Mouse (Mus musculus): Measurements from ENCODE around the gene Ndufv3.

Gene Ndufv3

DNA sequence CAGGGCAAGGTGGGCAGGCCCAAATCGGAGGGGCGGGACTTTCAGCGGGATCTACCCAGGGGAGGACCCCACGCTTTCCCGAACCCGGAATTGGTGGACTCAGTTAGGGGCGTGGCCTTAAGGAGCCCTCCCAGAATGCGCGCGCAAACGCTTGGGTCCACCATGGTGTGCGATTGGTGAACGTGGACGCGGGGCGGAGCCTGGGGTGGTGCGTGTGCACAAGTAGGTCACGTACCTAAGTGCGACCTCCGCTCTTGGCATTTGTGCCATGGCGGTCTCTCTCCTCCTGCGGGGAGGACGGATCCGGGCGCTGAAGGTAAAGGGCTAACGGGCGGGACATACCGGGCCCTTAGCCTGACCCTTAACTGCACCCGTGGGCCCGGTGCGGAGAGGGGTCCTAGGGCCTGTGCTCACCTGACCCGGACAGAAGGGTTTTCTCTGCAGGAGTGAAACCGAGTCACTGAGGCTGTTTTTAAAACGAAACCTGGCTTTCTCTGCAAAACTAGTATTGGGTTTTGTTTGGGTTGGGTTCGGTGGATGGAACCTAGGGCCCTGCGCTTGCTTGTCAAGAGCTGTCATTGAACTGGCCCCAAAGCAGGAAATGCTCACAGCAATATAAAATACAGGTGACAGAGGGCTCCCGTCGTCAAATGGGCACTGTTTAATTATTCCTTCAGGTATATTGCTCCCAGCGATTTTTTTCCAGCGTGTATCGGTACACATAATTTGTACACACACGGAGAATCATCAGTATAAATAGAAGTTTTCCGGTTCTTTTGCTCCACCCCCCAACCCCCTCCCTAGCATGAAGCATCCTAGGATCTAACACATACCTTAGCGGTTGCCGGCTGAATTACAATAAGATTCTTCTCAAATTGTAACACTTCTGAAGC, at the start of gene Ndufv3, which contains the start of gene Wdr4:
TSS of gene Ndufv3 (plus strand) at position 170 of the 893 bp plus-strand sequence.
TSS of gene Wdr4 (minus strand) at position 35 of the 893 bp plus-strand sequence.
- DNase-seq (ENCODE audit: low spot score): peak; percentile 96

DNA sequence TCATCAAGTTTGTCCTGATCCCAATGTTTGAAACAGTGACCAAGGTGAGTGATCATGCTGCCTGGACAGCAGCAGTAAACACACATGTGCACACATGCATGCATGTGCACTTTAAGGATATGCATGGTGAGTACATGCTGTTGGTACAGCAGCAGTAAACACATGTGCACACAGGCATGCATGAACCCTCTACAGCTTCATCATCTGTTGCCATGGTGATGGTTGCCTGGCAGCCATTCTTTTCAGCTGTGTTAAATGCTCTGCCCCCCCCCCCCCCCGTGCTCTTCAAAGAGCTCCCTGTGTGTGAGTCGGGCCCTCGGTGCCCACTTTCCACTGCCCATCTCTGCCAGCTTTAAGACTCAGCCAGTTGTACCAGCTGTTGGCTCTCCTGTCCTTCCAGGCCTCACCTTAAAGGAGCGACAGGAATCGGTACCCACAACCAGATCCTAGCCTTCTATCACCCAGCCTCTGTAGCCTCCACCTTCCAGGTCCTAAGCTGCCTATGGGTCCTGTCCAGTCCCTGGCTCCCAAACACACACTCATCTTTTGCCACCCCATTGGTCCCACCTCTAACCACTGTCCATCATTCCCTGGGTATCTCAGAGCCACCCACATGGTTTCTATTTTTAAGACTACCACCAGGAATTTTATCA, 49.0 kb upstream of the Ndufv3 start:
- no peak for DNase-seq (ENCODE audit: low spot score)

DNA sequence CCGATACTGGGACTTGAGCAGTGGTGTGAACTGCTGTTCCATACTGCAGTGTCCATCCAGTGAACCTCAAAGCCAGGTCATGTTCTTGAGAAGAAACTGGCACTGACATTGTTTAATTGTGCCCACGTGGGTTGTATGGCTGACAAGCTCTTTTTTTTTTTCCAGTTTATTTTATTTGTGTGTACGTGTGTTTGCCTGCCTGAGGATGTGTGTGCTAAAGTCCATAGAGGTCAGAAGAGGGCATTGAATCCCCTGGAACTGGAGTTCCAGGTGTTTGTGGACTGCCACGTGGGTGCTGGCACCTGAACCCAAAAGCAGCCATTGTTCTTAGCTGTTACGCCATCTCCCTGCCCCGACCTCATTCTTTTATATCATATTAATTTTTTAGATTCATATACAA, 45.5 kb upstream of the Ndufv3 start:
- DNase-seq (ENCODE audit: low spot score): no peak

DNA sequence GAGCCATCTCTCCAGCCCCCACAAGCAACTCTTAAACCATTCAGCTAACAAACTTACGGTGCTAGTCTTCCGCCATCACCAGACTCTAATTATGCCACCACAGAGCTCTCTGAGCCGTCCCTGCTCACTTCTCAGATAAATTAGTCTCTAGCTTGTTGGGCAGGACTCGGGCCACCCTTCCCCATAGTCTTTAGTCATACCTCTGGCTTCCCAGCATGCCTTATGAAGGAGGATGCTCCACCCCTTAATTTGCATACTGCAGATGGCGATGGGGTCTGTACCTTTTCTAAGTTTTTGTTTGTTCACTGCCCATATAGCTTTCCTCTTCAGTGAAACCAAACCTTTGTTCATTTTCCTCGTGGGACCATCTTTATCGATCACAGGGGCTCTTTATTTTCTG, 41.3 kb upstream of the Ndufv3 start:
- no peak for DNase-seq (ENCODE audit: low spot score)

DNA sequence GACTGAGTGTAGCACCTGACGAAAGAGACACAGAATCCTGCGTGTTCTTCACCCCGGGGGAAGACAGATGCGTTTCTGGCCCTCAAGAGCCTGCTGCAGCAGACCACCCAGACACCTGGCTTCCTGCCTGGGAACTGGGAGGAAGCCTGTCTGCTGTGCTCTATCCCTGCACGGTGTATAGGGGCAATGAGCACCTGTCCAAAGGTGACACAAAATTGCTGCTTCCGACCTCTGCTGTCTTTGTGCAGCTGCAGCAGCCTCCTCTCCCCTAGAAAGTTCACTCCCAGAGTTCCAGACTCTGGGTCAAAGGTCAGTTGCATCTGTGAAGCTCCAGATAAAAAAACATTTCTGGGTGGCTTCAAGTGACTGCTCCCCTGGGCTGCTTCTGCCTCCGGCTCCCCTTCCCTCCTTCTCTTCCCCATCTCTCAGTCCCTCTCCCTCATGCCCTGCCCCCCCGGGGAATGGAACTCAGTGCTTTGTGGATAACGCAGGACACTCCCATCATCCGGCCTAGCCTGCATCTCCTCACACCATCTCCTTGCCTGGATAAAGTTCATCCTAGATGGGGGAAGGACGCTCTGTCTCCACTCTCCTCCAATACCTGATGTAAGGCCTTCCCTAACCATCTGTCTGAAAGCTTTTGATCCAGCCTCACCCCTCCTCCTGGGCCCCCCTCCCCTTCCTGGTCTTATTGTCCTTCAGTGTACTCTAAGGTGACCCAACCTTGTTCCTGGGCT, 40.6 kb upstream of the Ndufv3 start:
- DNase-seq (ENCODE audit: low spot score): no peak

DNA sequence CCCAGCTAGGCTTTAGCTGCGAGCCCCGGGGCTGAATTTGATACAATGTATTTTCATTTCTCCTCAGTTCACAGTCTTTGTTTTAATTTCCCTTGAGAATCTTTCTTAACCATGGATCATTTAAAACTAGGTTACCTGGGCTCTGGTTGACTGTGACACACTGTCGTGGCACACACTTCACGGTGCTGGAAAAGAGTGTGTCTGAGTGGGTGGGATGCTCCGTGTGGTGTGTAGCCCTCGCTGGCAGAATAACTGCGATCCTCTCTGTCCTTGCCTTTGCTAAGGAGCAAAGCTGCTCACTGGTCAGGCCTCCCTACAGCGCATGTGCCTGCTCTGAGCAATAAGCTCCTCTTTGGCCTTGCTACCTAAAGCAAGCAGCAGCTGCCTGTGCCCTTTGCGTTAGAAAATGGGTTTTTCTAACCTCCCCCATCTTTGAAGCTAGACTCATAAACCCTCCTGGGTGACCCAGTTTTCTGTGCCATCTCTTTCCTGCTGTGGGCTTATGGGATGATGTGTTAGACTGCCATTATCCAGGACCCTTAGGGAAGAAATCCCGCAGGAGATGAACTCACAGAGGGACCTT, 33.2 kb upstream of the Ndufv3 start:
- DNase-seq (ENCODE audit: low spot score): no peak

DNA sequence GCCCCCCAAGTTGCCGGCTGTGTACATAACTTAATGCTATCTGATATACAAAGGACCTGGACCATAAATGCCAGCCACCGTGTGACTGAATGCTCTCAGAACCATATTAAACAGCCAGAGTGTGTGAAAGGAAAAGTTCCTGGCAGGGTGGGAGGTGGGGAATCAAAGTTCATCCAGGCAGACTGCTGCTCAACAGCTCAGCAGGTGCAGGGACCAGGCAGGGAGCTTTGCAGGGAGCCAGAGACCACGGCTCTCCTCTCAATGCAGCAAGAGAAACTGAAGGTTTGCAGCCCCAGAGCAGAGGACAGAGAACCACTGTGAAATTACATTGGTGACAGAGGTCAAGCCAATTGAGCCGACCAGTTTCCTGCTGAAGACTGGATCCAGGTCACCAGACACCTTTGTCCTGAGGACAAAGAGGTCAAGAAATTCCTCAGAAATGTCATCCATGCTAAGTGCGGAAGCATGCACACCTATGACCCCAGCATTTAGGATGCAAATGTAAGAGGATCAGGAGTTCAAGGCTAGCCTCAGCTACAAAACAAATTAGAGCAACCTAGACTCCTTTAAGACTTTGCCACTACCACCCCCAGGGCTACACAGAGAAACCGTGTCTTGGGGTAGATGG, 32.4 kb upstream of the Ndufv3 start:
- DNase-seq (ENCODE audit: low spot score): no peak

DNA sequence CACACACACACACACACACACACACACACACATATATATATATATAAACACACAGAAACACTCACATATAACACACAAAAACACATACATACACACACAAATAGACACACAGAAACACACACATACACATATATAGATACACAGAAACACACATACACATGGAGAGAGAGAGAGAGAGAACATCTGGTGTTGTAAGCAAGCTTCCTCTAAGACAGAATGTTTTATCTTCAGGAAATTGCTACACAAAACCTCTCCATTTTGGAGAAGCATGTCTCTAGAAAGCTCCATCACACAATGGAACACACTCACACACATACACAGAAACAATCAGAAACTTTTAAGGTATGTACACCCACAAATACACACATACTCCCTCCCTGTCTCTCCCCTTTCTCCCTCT, 28.6 kb upstream of the Ndufv3 start:
- no peak for DNase-seq (ENCODE audit: low spot score)

DNA sequence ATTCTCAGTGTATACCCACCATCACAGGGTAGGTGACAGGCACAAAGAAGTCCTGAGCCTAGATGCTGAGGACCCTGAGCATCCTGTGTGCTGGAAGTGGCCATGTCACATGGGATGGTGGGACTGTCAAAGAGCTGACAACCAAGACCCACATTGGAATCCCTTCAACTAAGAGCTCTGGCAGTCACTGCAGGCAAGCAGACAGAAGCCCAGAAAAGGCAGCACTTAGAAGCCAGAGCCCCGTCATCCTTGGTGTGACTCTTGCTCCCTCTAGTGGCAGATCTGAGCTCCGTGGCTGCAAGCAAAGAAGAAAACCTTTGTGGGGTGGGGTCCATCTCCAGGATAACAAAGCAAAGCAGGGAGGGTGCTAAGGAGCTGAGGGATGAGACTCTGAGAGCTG, 27.5 kb upstream of the Ndufv3 start:
- DNase-seq (ENCODE audit: low spot score): peak; percentile 40

DNA sequence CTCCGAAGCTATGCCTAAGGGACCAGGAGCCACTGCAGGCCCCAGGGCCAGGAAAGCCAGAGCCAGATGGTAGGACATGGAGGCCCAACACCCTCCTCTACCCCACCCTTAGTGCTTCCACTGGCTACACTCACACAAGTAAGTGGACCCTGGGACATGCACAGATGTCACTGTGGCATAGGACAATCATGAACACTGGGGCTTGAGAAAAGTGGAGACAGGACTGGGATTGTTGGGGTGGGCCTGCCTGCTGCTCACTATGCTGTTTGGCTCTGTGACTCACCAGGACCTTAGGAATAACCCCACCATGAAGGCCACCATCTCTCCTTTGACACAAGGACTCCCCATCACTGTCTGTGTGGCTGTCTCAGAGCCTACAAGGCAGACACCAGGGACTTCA, 24.9 kb upstream of the Ndufv3 start:
- no peak for DNase-seq (ENCODE audit: low spot score)

DNA sequence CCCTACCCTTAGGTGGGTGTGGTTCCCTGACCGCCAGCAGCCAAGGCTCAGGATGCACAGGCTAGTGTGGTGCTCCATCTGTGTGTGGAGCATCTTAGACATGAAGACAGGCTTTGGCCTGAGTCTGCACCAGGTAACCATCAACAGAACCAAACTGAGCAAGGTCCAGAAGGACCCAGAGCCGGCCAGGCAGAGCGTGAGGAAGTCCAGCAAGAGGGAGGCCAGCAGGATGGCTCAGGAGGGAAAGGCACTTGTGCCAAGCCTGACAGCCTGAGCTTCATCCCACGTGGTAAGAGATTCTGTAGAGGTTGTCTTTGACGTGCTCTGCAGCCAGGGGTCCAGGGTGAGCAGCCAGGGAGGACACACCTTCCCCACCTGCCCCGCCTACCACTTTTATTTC, 22.2 kb upstream of the Ndufv3 start:
- DNase-seq (ENCODE audit: low spot score): no peak

DNA sequence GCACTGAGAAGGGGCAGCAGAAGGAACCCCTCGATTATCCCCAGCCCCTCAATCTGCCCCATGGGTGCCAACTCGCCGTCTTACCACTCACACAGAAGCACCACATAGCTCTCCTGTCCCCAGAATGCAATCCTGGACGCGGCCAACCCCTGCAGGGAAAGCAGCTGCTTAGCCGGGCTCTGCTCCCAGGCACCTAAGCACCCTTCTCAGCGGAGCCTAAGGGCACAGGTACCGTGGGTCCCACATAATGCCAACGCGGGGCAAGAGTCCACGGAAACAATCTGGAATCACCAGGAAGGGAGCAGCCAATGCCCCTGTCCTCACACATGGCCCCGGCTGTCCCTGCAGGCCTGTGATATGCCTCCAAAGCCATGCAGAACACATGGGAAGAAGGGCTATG, 20.2 kb upstream of the Ndufv3 start:
- DNase-seq (ENCODE audit: low spot score): no peak

DNA sequence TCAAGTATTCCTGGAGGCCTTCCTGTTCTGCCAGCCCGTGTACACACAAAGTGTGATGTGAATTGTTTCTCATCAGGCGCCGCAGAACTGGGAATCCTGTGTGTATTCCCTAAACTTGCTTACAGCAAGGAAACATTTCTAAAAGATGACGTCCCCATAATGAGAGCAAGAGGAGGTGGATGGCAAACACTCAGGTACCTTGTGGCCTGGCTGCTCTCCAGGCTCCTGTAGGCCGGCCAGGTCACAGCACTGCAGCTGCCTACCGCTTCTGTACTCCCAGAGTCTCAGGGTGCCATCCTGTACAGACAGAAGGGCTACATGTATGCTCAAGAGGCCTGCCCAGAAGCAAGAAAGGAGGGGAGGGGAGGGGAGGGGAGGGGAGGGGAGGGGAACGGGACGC, 19.5 kb upstream of the Ndufv3 start:
- no peak for DNase-seq (ENCODE audit: low spot score)

DNA sequence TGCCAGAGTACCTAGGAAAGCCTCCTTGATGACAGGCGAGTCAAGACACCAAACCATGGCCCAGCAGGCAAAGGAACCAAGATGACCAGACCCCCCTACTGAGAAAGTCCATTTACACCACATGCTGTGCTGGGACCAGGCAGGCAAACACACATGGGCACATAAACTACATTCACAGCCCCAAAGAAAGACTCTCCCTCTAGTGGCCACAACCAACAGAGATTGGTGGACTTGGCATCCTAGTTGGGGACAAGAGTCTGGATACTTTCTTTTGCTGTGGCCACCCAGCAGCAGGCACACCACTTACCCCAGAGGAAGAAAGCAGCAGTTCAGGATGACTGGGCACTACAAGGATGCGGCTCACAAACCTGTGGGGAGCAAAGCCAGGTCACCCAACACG, 19.0 kb upstream of the Ndufv3 start:
- no peak for DNase-seq (ENCODE audit: low spot score)

DNA sequence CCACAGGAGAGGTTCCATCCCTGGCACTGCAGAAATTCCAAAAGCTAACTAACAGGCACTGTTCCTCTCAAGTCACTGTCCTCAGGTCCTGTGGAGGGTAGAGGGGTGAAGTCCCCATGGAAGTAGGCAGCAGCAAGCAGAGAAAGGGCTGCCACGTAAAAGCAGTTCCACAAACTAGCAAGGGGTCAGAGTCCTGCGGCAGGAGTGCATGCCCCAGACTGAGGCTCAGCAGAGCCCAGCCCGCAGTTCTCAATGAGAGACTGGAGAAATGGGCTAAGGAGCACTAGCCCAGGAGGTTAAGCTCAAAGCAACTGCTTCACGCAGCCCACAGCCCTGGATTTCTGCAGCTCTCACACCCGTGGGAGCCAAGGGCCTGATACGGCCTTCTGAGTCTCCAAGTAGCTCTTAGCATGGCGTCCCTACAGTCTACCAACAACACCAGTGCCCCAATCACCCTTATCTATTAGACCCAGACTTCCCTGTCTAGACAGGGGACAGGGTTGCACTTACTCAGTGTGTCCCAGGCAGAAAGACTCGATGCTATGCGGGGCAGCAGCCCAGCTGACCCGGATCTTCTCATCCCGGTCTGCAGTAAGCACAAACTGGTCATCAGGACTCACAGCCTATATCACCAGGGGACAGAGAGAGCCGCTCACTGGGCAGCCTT, 17.5 kb upstream of the Ndufv3 start:
- no peak for DNase-seq (ENCODE audit: low spot score)

DNA sequence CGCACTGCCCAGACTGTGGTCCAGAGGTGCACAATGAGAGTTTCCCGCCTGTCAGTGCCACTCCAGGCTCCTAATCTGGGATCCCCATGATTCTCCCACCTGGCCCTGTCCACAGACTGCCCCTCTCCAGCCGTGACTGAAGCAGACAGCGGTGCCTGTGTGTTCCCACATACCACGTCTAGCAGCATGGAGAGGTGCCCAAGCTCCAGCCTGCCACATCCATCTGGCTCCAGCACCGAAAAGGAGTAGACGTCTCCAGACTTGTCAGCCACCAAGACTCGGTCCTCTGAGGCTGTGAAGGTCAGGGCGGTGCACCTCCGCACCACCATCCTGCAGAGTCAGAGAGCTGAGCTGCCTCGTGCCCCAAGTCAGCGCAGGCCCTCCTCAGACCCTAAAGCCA, 16.6 kb upstream of the Ndufv3 start:
- DNase-seq (ENCODE audit: low spot score): no peak

DNA sequence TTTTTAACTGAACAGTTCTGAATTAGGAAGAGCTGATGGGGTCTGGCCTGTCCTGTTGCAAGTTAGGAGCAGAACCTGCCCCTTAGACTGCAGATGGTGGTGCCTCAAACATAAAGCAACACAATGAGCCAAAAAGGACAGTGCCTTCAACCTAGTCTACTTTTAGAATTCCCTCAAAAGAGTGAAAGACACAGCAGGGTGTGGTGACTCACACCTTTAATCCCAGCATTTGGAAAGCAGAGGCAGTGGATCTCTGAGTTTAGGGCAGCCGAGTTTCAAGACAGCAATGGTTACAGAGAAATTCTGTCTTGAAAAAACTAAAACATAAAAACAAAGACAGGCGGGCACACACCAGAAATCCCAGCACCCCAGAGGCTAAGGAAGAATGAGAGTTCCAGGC, 16.0 kb upstream of the Ndufv3 start:
- no peak for DNase-seq (ENCODE audit: low spot score)

DNA sequence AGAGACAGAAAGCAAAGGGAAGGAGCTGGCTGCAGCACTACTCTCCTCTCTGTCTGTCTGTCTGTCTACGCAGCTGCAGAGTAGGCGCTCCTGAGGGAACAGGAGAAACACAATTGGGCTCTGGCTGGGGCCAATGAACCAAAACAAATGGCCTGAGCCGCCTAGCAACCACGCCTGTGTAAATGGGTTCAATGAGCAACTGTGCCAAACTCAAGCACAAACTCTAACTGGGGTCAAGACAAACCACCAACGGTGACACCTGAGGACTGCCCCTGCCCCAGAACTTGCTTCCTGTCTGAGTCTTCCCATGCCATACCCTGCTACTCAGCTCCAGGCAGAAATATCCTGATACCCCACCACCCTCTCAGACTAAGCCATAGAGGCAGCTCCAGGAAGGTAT, 14.9 kb upstream of the Ndufv3 start:
- no peak for DNase-seq (ENCODE audit: low spot score)

DNA sequence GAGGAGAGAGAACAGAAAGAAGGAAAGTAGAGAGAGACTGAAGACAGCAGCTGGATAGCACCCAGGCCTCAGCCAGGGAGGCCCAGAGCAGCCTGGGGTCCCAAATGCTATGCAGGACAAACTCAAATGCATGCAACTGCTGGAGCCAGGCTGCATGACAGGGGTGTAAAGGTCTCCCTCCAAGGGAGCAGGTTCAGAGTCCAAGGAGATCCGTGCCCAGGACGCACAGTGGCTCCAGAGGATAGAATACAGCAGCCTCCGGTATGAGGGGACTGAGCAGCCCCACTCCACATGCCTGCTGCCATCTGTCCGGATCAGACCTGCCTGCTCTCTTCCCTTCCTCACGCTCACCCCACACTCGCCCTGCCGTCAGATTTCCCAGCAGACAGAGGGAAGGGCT, 13.6 kb upstream of the Ndufv3 start:
- DNase-seq (ENCODE audit: low spot score): no peak

DNA sequence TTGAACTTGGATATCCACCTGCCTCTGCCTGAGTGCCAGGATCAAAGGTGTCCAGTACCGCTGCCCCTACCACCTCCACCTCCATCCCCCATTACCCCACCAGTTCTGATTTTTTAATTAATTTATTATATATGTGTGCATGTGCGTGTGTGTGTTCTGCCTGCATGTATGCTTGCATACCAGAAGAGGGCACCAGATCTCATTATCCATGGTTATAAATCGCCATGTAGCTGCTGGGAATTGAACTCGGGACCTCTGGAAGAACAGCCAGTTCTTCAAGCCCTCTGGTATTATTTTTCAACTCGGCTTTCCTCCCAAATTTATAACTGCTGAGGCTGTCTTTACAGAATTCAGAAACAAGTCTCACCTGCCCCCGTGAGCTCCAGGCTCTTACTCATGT, 9.0 kb upstream of the Ndufv3 start:
- DNase-seq (ENCODE audit: low spot score): no peak

DNA sequence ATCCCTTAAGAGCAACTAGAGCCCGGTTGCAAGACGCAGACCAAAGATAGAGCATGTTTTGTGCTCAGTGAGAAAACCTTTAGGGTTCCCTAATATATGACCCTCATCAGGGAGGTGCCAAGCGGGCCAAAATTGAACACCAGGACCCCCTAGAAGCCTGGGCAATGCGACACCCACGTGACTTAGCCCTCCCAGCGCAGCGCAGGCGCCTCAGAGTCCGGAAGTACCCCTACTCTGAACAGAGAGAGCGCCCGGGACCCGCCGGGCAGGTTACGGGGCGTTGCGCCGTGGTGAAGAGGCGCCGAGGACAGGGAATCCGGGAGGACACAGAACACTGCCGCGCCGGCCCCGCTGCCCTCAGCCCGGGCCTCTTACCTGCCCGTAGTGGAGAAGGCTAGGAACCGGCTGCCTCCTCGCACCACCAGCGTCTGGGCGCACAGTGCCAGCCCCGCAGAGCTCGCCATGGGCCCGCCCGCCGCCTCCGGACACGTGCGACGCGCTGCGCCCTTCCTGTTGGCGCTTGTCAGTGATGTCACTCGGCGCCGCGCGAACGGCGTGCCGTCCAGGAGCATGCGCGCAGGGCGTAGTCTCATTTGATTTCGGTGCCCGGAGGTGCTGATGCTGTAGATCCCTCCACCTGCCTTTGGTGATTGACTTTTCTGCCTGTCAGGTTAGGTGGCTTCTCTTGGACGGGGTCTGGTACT, 8.0 kb upstream of the Ndufv3 start:
- DNase-seq (ENCODE audit: low spot score): peak; percentile 88

All from testis, postnatal 14 days (tissue).